Mouse (Mus musculus) hindbrain, postnatal 0 days (tissue): Measurements from ENCODE around the gene Sv2c. TPM values are rescaled to one million over a fixed set of nuclear protein-coding genes. Genes with fewer than 3 reads are reported as not detected.
A peak's percentile ranks its signal among the peaks of the same experiment; 100 is the strongest.
"Not testable (repeated sequence)": the region's sequence is repeated elsewhere in the genome, so short reads cannot be mapped to it uniquely, and the experiment has no call there.

Source experiments
- ATAC-seq: fragments of 200-750 bp; cut with Nextera tagmentation; 2 replicates; pipeline ENCODE4 v1.8.0; 2017; ENCODE audit warnings: mild to moderate bottlenecking, moderate TSS enrichment, moderate library complexity
- DNase-seq: peaks from one replicate; pipeline ENCODE4 v3.0.0-alpha.2; 2015; ENCODE audit warnings: low spot score
- H3K27ac ChIP-seq: fragments of 300-500 bp; sonication (generic); 2 replicates; pipeline ENCODE4 v1.5.1; 2014; ENCODE audit warnings: mild to moderate bottlenecking
- H3K27me3 ChIP-seq: fragments of 300-500 bp; sonication (generic); 2 replicates; pipeline ENCODE4 v1.6.1; 2014; ENCODE audit warnings: low read length, mixed read lengths; ENCODE audit not compliant: insufficient read depth
- H3K36me3 ChIP-seq: fragments of 300-500 bp; sonication (generic); 2 replicates; pipeline ENCODE4 v1.6.1; 2014; ENCODE audit warnings: low read length, mixed read lengths; ENCODE audit not compliant: insufficient read depth
- H3K4me1 ChIP-seq: fragments of 300-500 bp; sonication (generic); 2 replicates; pipeline ENCODE4 v1.6.1; 2014; ENCODE audit warnings: antibody characterized with exemption, low read length, mixed read lengths; ENCODE audit not compliant: insufficient read depth
- H3K4me2 ChIP-seq: fragments of 300-500 bp; sonication (generic); 2 replicates; pipeline ENCODE4 v1.6.1; 2014; ENCODE audit warnings: low read depth, mild to moderate bottlenecking, low read length, moderate library complexity, mixed read lengths
- H3K4me3 ChIP-seq: fragments of 300-500 bp; sonication (generic); 2 replicates; pipeline ENCODE4 v1.5.1; 2014; ENCODE audit warnings: low read length
- H3K9ac ChIP-seq: fragments of 300-500 bp; sonication (generic); replicated peaks from 2 replicates; pipeline ENCODE4 v1.6.1; 2014; ENCODE audit warnings: mild to moderate bottlenecking, low read length, moderate library complexity, mixed read lengths
- H3K9me3 ChIP-seq: fragments of 300-500 bp; sonication (generic); 2 replicates; pipeline ENCODE4 v1.6.1; 2016; ENCODE audit warnings: low read length, mixed read lengths
- CTCF ChIP-seq: IDR thresholded peaks from 2 replicates; pipeline ENCODE4 v1.5.1; 2016; ENCODE audit warnings: antibody characterized with exemption, control low read depth, low read depth
- whole genome bisulfite sequencing: fragments of 180-500 bp; shearing (Covaris S2); extraction: QIAGEN DNeasy Blood & Tissue Kit; methylation state at CpG from one replicate; pipeline ENCODE4 v1.1.7; 2014; 5-methylcytosine and 5-hydroxymethylcytosine counted together
- polyA plus RNA-seq: library from polyadenylated mRNA; unstranded; fragments of >200 nt; fragmentation: Nextera tagmentation; extraction: Ambion mirVana; gene quantifications from 2 replicates; pipeline ENCODE4 v1.2.1, GENCODE M21; 2015
- total RNA-seq: library from RNA; depleted of rRNA; stranded (reverse); fragments of >200 nt; gene quantifications from 2 replicates; pipeline ENCODE4 v1.2.3, GENCODE M21; 2014

Gene Sv2c
- total and polyA plus RNA-seq, 2 experiments from 2014 or later, result 30.4 to 47.3 TPM

GRCm38 (mm10) chr13:95974106-95974505, 158.3 kb downstream of the Sv2c start:
- WGBS, result 95% methylated on average over 11 of the region's 11 CpGs
- no peak overlapping the region for H3K9ac ChIP-seq
- no peak for DNase-seq
- H3K4me2 ChIP-seq, result no peak overlapping the region
- H3K27ac ChIP-seq, result no peak overlapping the region
- H3K9me3 ChIP-seq, result no peaks in the 10 kb centered on the region
- no peaks in the 10 kb centered on the region for H3K4me1 ChIP-seq
- ATAC-seq, result no peak
- H3K36me3 ChIP-seq, result no peaks in the 10 kb centered on the region
- no peak overlapping the region for H3K4me3 ChIP-seq
- no peak for TF ChIP-seq CTCF
- H3K27me3 ChIP-seq, result no peaks in the 10 kb centered on the region

- Histone ChIP-seq H3K9me3 (no peaks in the 10 kb centered on the region), H3K4me1 (no peaks in the 10 kb centered on the region), H3K27me3 (no peaks in the 10 kb centered on the region), H3K36me3 (no peaks in the 10 kb centered on the region), H3K4me3 (no peak overlapping the region), H3K4me2 (no peak overlapping the region), H3K27ac (no peak overlapping the region), H3K9ac (no peak overlapping the region)
- DNase-seq, result peak; percentile 90
- WGBS, result 55% methylated on average over 11 of the region's 11 CpGs
- peak; percentile 84 for ATAC-seq
- peak; percentile 98 for TF ChIP-seq CTCF
Measured at GRCm38 (mm10) chr13:95973368-95973958, 158.9 kb downstream of the Sv2c start.

GRCm38 (mm10) chr13:95968031-95968430, 164.3 kb downstream of the Sv2c start:
- H3K36me3 ChIP-seq, H3K9me3 ChIP-seq, DNase-seq, H3K27me3 ChIP-seq, H3K9ac ChIP-seq, H3K4me2 ChIP-seq, H3K27ac ChIP-seq, ATAC-seq, H3K4me3 ChIP-seq, H3K4me1 ChIP-seq: not testable (repeated sequence)
- 44% methylated on average over 2 of the region's 2 CpGs for WGBS

GRCm38 (mm10) chr13:95966791-95967190, 165.6 kb downstream of the Sv2c start:
- H3K36me3 ChIP-seq, result no peaks in the 10 kb centered on the region
- H3K4me2 ChIP-seq, result no peak overlapping the region
- no peak for ATAC-seq
- H3K4me3 ChIP-seq, result no peak overlapping the region
- H3K4me1 ChIP-seq, result no peaks in the 10 kb centered on the region; the same call in 1 of the 2 replicates
- H3K9ac ChIP-seq, result no peak overlapping the region
- no peaks in the 10 kb centered on the region for H3K27me3 ChIP-seq
- no peak for DNase-seq
- no peak overlapping the region for H3K27ac ChIP-seq
- 72% methylated on average over 6 of the region's 6 CpGs for WGBS
- no peak for TF ChIP-seq CTCF
- H3K9me3 ChIP-seq, result no peaks in the 10 kb centered on the region

GRCm38 (mm10) chr13:95965596-95965995, 166.8 kb downstream of the Sv2c start:
- H3K4me3 ChIP-seq, result no peak overlapping the region
- H3K36me3 ChIP-seq, result no peaks in the 10 kb centered on the region
- H3K4me2 ChIP-seq, result no peak overlapping the region
- TF ChIP-seq CTCF, result no peak
- ATAC-seq, result no peak
- H3K4me1 ChIP-seq, result no peaks in the 10 kb centered on the region; the same call in 1 of the 2 replicates
- WGBS, result 67% methylated on average over 6 of the region's 6 CpGs
- no peaks in the 10 kb centered on the region for H3K9me3 ChIP-seq
- no peaks in the 10 kb centered on the region for H3K27me3 ChIP-seq
- no peak overlapping the region for H3K27ac ChIP-seq
- no peak overlapping the region for H3K9ac ChIP-seq
- DNase-seq, result no peak

- no peak overlapping the region for H3K4me3 ChIP-seq
- no peak overlapping the region for H3K9ac ChIP-seq
- no peak overlapping the region for H3K27ac ChIP-seq
- WGBS, result 76% methylated on average over 10 of the region's 10 CpGs
- no peaks in the 10 kb centered on the region for H3K9me3 ChIP-seq
- no peaks in the 10 kb centered on the region for H3K36me3 ChIP-seq
- DNase-seq (no peak), ATAC-seq (no peak)
- no peak overlapping the region for H3K4me2 ChIP-seq
- no peaks in the 10 kb centered on the region for H3K27me3 ChIP-seq
- peaks cover under 1% of the 10 kb centered on the region; the same call in 1 of the 2 replicates for H3K4me1 ChIP-seq
- TF ChIP-seq CTCF, result no peak
Measured at GRCm38 (mm10) chr13:95965162-95965561, 167.2 kb downstream of the Sv2c start.

- no peak for ATAC-seq
Measured at GRCm38 (mm10) chr13:95964226-95964625, 168.2 kb downstream of the Sv2c start.

More at GRCm38 (mm10) chr13:95964226-95964625, 168.2 kb downstream of the Sv2c start:
- H3K9ac ChIP-seq, result no peak overlapping the region
- no peak for TF ChIP-seq CTCF
- H3K9me3 ChIP-seq, result no peaks in the 10 kb centered on the region
- no peaks in the 10 kb centered on the region for H3K36me3 ChIP-seq
- WGBS, result 29% methylated on average over 8 of the region's 8 CpGs
- H3K4me1 ChIP-seq, result peaks cover 6% of the 10 kb centered on the region; the same call in 1 of the 2 replicates
- H3K27me3 ChIP-seq, result no peaks in the 10 kb centered on the region
- H3K4me3 ChIP-seq, result no peak overlapping the region
- H3K4me2 ChIP-seq, result no peak overlapping the region
- DNase-seq, result no peak
- no peak overlapping the region for H3K27ac ChIP-seq
